Mouse (Mus musculus) embryonic facial prominence, embryonic 10.5 days (tissue): Measurements from ENCODE around the gene Cntfr. TPM values are rescaled to one million over a fixed set of nuclear protein-coding genes. Genes with fewer than 3 reads are reported as not detected.

ENCODE experiments used
- DNase-seq: peaks from one replicate; pipeline ENCODE4 v3.0.0-alpha.2; 2017; ENCODE audit warnings: low spot score
- H3K27ac ChIP-seq: fragments of 300-500 bp; sonication (generic); replicated peaks from 2 replicates; pipeline ENCODE4 v1.5.1; 2016; ENCODE audit warnings: mild to moderate bottlenecking
- H3K27me3 ChIP-seq: fragments of 300-500 bp; sonication (generic); replicated peaks from 2 replicates; pipeline ENCODE4 v1.6.1; 2016; ENCODE audit warnings: low read depth, mild to moderate bottlenecking; ENCODE audit not compliant: poor library complexity, severe bottlenecking
- H3K36me3 ChIP-seq: fragments of 300-500 bp; sonication (generic); replicated peaks from 2 replicates; pipeline ENCODE4 v1.6.1; 2016; ENCODE audit warnings: mild to moderate bottlenecking, moderate library complexity
- H3K4me1 ChIP-seq: fragments of 300-500 bp; sonication (generic); 2 replicates; pipeline ENCODE4 v1.6.1; 2016
- H3K4me3 ChIP-seq: fragments of 300-500 bp; sonication (generic); 2 replicates; pipeline ENCODE4 v1.5.1; 2016; ENCODE audit warnings: mild to moderate bottlenecking, moderate library complexity
- H3K9me3 ChIP-seq: fragments of 300-500 bp; sonication (generic); 2 replicates; pipeline ENCODE4 v1.6.1; 2016; ENCODE audit warnings: mild to moderate bottlenecking
- WGBS: fragments of 180-500 bp; shearing (Covaris S2); methylation state at CpG from one replicate; pipeline ENCODE4 v1.1.7; 2016; 5-methylcytosine and 5-hydroxymethylcytosine counted together
- polyA plus RNA-seq: library from polyadenylated mRNA; unstranded; fragments of >200 nt; fragmentation: Nextera tagmentation; extraction: Ambion mirVana; gene quantifications from 2 replicates; pipeline ENCODE4 v1.2.1, GENCODE M21; 2016

Gene Cntfr
- polyA plus RNA-seq, 1 experiment from 2014 or later = 8.6 TPM

GRCm38 (mm10) chr4:41653730-41654129 lies 43.2 kb downstream of the Cntfr start:
- no peak for DNase-seq
- Histone ChIP-seq H3K27me3 (peaks cover 28% of the 10 kb centered on the region), H3K4me1 (peaks cover 53% of the 10 kb centered on the region), H3K9me3 (no peaks in the 10 kb centered on the region), H3K4me3 (no peak overlapping the region), H3K36me3 (peaks cover 16% of the 10 kb centered on the region), H3K27ac (no peak overlapping the region)
- WGBS = 68% methylated on average over 6 of the region's 6 CpGs

DNA sequence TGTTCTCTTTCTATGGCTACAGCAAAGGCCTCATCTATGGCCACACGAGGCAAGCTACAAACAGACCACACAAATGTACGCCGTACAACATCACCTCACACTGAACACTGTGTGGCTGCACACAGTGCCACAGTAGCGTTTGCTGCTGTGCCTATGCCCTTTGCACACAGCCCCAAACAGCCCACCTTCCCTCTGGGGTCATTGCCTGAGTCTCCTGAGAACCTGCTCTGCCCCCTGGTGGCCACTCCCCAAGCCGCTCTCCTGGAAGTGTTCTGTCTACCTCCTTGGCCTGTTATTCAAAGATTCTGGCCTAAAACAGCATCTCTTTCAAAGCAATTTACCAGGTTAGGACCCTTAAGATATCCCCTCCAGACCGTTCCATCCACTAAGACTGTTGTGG lies 43.6 kb downstream of the Cntfr start:
- Histone ChIP-seq H3K9me3 (no peaks in the 10 kb centered on the region), H3K4me3 (no peak overlapping the region), H3K36me3 (peaks cover 14% of the 10 kb centered on the region), H3K27ac (0 out of 2 replicates have a peak overlapping the region, but pooled peaks have one; percentile 35), H3K27me3 (peaks cover 25% of the 10 kb centered on the region), H3K4me1 (peaks cover 53% of the 10 kb centered on the region)
- DNase-seq = peak; percentile 89
- 42% methylated on average over 6 of the region's 6 CpGs for WGBS

- H3K9me3 ChIP-seq = peaks cover 4% of the 10 kb centered on the region; the same call in 1 of the 2 replicates
- 72% methylated on average over 7 of the region's 7 CpGs for WGBS
Measured at GRCm38 (mm10) chr4:41648627-41649026, 48.3 kb downstream of the Cntfr start.

GRCm38 (mm10) chr4:41648157-41648556 lies 48.7 kb downstream of the Cntfr start:
- no peaks in the 10 kb centered on the region for H3K36me3 ChIP-seq
- peaks cover 32% of the 10 kb centered on the region for H3K4me1 ChIP-seq
- no peak for DNase-seq
- H3K27me3 ChIP-seq = peaks cover 4% of the 10 kb centered on the region; the same call in 1 of the 2 replicates
- 21% methylated on average over 4 of the region's 4 CpGs for WGBS
- H3K27ac ChIP-seq = peak overlapping the region; percentile 8
- H3K9me3 ChIP-seq = peaks cover 6% of the 10 kb centered on the region; the same call in 1 of the 2 replicates
- no peak overlapping the region for H3K4me3 ChIP-seq

More at GRCm38 (mm10) chr4:41648627-41649026, 48.3 kb downstream of the Cntfr start:
- DNase-seq = no peak
- Histone ChIP-seq H3K27ac (peak overlapping the region; percentile 8), H3K27me3 (peaks cover 4% of the 10 kb centered on the region; the same call in 1 of the 2 replicates), H3K4me1 (peaks cover 35% of the 10 kb centered on the region), H3K36me3 (no peaks in the 10 kb centered on the region), H3K4me3 (no peak overlapping the region)

DNA sequence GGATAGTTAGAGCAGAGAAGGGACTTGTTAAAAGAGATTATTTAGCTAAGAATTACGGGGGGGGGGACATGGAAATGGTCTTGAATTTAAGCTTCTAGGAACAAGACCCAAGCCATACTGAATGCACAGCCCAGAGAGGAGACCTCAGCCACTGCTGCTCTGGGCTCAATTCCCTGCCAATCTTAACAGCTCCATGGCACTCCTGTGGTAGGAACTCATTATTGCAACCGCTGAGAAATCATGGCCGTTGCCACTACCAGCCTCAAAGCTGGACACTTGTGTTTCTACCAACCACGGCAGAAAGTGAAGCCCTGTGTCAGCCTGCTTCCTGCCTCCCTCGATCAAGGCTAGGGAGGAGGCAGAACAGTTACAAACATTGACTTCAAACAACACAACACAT lies 51.4 kb downstream of the Cntfr start:
- H3K36me3 ChIP-seq = no peaks in the 10 kb centered on the region
- no peak overlapping the region for H3K4me3 ChIP-seq
- WGBS = 31% methylated on average over 5 of the region's 5 CpGs
- H3K27ac ChIP-seq = no peak overlapping the region
- DNase-seq = peak; percentile 38
- peaks cover 6% of the 10 kb centered on the region; the same call in 1 of the 2 replicates for H3K9me3 ChIP-seq
- H3K4me1 ChIP-seq = peaks cover 32% of the 10 kb centered on the region
- H3K27me3 ChIP-seq = peaks cover 4% of the 10 kb centered on the region; the same call in 1 of the 2 replicates

DNA sequence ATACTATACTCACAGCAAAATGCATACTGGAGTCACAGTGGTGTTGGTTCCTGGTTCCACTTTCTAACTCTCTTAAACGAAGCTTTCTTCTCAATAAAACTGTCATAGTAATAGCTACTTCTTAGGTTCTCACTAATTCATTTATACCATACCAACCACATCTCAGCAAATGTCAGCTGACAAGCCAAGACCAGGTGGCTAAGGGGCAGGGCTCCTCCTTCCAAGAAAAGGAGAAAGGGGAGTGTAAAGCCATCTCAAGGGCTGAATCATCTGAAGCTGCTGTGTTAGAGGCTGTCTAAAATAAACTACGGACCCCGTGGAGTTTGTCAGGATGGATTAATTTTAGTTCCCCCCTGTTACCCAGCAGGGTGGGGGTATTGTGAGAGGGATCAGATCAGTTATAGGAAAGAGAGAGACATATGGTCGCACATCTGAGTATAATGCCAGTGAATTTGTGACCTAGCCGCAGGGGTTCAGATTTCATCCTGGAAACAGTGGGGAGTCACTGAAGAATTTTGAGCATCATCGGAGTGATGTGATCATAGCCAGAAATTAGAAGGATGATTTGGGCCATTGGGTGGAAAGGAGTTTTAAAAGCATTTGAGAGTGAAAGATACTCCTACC lies 55.6 kb downstream of the Cntfr start:
- no peak for DNase-seq
- H3K4me1 ChIP-seq = peaks cover 50% of the 10 kb centered on the region
- WGBS = 81% methylated on average over 6 of the region's 6 CpGs
- no peak overlapping the region for H3K4me3 ChIP-seq
- H3K36me3 ChIP-seq = peaks cover 16% of the 10 kb centered on the region
- peaks cover 28% of the 10 kb centered on the region for H3K27me3 ChIP-seq
- peaks cover 13% of the 10 kb centered on the region for H3K9me3 ChIP-seq
- H3K27ac ChIP-seq = no peak overlapping the region

DNA sequence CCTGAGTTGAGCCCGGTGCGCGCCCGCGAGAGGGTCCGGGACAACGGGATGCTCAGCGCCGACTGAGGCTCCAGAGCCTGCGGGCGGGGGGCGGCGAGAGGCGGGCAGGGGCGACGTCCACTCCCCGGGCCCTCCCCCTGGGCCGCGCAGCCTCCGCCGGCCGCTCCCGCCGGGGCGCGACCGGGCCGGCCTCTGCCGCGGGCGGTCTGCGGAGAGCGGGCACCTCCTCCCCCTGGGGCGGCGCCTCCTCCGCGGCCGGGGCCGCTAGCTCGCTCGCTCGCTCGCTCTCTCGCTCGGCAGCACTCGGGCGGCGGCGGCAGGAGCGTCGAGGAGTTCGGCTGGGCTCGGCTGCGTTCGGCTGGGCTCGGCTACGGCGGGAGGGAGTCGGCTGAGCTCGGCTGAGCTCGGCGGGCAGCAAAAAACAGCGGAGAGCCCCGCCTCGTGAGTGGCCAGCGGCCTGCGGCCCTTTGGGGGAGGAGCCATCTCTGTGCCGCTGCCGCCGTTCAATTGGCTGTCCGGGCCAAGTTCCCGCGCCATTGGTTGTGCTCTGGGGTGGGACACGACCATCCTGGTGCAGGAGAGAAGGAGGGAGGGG lies 56.9 kb downstream of the Cntfr start, which contains the start of gene Enho:
TSS of gene Enho (minus strand) at position 412 of the 595 bp plus-strand sequence.
- peak within 1 kb of the TSS; percentile 97 for H3K27ac ChIP-seq
- peak; percentile 97 for DNase-seq
- WGBS = under 1% methylated on average over 74 of the region's 74 CpGs
- peak within 1 kb of the TSS; percentile 79 for H3K4me3 ChIP-seq
- H3K27me3 ChIP-seq = peaks cover 29% of the 10 kb centered on the region
- peaks cover 16% of the 10 kb centered on the region for H3K36me3 ChIP-seq
- H3K4me1 ChIP-seq = peaks cover 56% of the 10 kb centered on the region
- peaks cover 13% of the 10 kb centered on the region for H3K9me3 ChIP-seq

GRCm38 (mm10) chr4:41639214-41639841 lies 57.6 kb downstream of the Cntfr start:
- Histone ChIP-seq H3K27ac (peak overlapping the region; percentile 97), H3K27me3 (peaks cover 36% of the 10 kb centered on the region), H3K4me1 (peaks cover 61% of the 10 kb centered on the region), H3K4me3 (peak overlapping the region; percentile 79), H3K9me3 (peaks cover 13% of the 10 kb centered on the region), H3K36me3 (peaks cover 16% of the 10 kb centered on the region)
- 12% methylated on average over 10 of the region's 10 CpGs for WGBS
- peak; percentile 23 for DNase-seq

GRCm38 (mm10) chr4:41638828-41639213 lies 58.1 kb downstream of the Cntfr start:
- H3K27me3 ChIP-seq = peaks cover 37% of the 10 kb centered on the region
- peaks cover 16% of the 10 kb centered on the region for H3K36me3 ChIP-seq
- peak overlapping the region; percentile 97 for H3K27ac ChIP-seq
- no peak for DNase-seq
- H3K4me1 ChIP-seq = peaks cover 64% of the 10 kb centered on the region
- WGBS = 76% methylated on average over 6 of the region's 6 CpGs
- H3K4me3 ChIP-seq = peak overlapping the region; percentile 79
- H3K9me3 ChIP-seq = peaks cover 11% of the 10 kb centered on the region

DNA sequence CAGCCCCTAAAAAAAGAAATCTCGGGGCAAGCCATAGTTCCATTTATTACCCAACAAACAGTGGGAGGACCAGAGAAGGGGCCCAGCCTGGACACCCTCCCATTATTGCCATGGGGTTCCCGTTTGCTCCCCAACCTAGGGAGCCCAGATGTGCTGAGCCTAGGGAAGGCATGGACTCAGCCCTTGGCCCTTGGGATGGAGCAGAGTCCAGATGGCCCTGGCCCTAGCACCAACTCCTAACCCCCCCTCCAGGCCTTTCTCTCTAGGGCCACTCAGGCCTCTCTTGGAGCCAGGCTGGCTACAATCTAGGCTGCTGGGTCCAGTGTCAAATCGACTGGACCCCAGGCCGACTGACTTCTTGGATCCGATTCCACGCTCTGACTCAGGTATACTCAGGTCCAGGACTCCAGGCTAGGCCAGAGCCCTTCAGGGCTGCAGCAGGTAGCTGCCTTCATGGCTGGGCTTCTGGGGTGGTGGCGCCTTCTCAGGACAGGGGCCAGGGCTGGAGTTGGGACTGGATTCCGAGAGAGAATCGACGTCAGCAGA lies 58.6 kb downstream of the Cntfr start:
- Histone ChIP-seq H3K4me3 (no peak overlapping the region; the same call in 1 of the 2 replicates), H3K27ac (peak overlapping the region; percentile 97), H3K27me3 (peaks cover 37% of the 10 kb centered on the region), H3K9me3 (peaks cover 7% of the 10 kb centered on the region; the same call in 1 of the 2 replicates), H3K36me3 (peaks cover 16% of the 10 kb centered on the region), H3K4me1 (peaks cover 69% of the 10 kb centered on the region)
- DNase-seq = no peak
- 94% methylated on average over 10 of the region's 10 CpGs for WGBS

DNA sequence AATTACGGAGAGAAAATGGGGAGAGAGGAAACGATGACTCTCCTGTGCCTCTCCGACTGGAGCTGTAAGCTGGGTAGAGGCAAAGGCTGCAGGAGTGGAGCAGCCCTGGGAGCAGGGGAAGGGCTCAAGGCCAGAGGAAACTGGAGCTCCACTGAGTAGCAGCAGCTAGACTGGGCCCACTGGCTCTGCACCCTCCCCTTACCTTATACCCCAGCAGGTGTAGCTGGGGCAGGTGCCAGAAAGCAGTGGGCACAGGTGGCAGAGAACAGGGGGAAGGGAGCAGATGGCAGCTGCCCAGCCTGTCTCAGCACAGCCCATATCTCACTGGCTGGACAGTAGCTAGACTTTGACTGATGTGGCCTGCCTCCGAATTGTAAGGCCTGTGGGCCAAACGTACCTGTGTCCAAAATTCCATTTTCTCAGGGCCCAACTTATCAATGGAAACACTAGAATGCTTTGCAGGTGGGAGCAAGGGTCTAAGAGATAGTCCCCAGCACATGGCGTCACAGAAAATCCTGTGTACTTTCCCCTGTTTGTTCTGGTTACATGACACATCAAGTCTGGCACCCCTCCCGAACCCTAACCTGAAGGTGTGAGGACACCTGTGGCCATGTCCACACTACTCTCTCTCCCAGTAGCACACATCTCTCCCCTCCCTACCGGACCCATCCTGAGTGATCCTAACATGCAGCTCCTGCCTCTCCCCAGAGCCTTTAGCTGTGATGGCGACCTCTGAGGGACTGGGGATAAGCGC lies 59.8 kb downstream of the Cntfr start:
- Histone ChIP-seq H3K4me1 (peaks cover 81% of the 10 kb centered on the region), H3K27me3 (peaks cover 44% of the 10 kb centered on the region)

More for the DNA sequence above, 59.8 kb downstream of the Cntfr start:
- peaks cover 7% of the 10 kb centered on the region; the same call in 1 of the 2 replicates for H3K9me3 ChIP-seq
- H3K27ac ChIP-seq = 0 out of 2 replicates have a peak overlapping the region, but pooled peaks have one; percentile 60
- H3K4me3 ChIP-seq = no peak overlapping the region; the same call in 1 of the 2 replicates
- H3K36me3 ChIP-seq = peaks cover 16% of the 10 kb centered on the region
- 82% methylated on average over 10 of the region's 10 CpGs for WGBS
- DNase-seq = no peak
